Mouse (Mus musculus): ENCODE data around the gene Rufy2.

Gene Rufy2

GRCm38 (mm10) chr10:62980039-62980954 is at the start of gene Rufy2:
TSS of gene Rufy2 (plus strand) at chr10:62980223.
- peak; percentile 89 for DNase-seq (ENCODE audit: low read depth, low spot score)

- peak; percentile 29 for DNase-seq (ENCODE audit: low read depth, low spot score)
Measured at GRCm38 (mm10) chr10:62932381-62932780, 47.6 kb upstream of the Rufy2 start.

GRCm38 (mm10) chr10:62944975-62945580 is 34.9 kb upstream of the Rufy2 start:
- peak; percentile 66 for DNase-seq (ENCODE audit: low read depth, low spot score)

- peak; percentile 90 for DNase-seq (ENCODE audit: low read depth, low spot score)
Measured at GRCm38 (mm10) chr10:62946738-62947471, 33.1 kb upstream of the Rufy2 start, which contains the start of gene Dna2. TSS of gene Dna2 (plus strand) at chr10:62947026.

- peak; percentile 32 for DNase-seq (ENCODE audit: low read depth, low spot score)
Measured at GRCm38 (mm10) chr10:62948551-62948950, 31.5 kb upstream of the Rufy2 start.

GRCm38 (mm10) chr10:62963956-62964355 is 16.1 kb upstream of the Rufy2 start:
- no peak for DNase-seq (ENCODE audit: low read depth, low spot score)

GRCm38 (mm10) chr10:62965796-62966195 is 14.2 kb upstream of the Rufy2 start:
- DNase-seq (ENCODE audit: low read depth, low spot score), result peak; percentile 69

GRCm38 (mm10) chr10:62966291-62966690 is 13.7 kb upstream of the Rufy2 start:
- peak; percentile 91 for DNase-seq (ENCODE audit: low read depth, low spot score)

GRCm38 (mm10) chr10:62971821-62972220 is 8.2 kb upstream of the Rufy2 start:
- peak; percentile 78 for DNase-seq (ENCODE audit: low read depth, low spot score)

GRCm38 (mm10) chr10:62979667-62980038 is 370 bp upstream of the Rufy2 start:
- DNase-seq (ENCODE audit: low read depth, low spot score), result no peak

GRCm38 (mm10) chr10:62984072-62984471 is 4.0 kb downstream of the Rufy2 start:
- DNase-seq (ENCODE audit: low read depth, low spot score), result peak; percentile 79

- peak; percentile 88 for DNase-seq (ENCODE audit: low read depth, low spot score)
Measured at GRCm38 (mm10) chr10:62984495-62984894, 4.5 kb downstream of the Rufy2 start.

- DNase-seq (ENCODE audit: low read depth, low spot score), result peak; percentile 70
Measured at GRCm38 (mm10) chr10:62987341-62987740, 7.3 kb downstream of the Rufy2 start.

- DNase-seq (ENCODE audit: low read depth, low spot score), result no peak
Measured at GRCm38 (mm10) chr10:62990636-62991035, 10.6 kb downstream of the Rufy2 start.

- no peak for DNase-seq (ENCODE audit: low read depth, low spot score)
Measured at GRCm38 (mm10) chr10:62993991-62994390, 14.0 kb downstream of the Rufy2 start.

- DNase-seq (ENCODE audit: low read depth, low spot score), result no peak
Measured at GRCm38 (mm10) chr10:63000584-63000983, 20.6 kb downstream of the Rufy2 start.

GRCm38 (mm10) chr10:63003252-63003651 is 23.2 kb downstream of the Rufy2 start:
- DNase-seq (ENCODE audit: low read depth, low spot score), result no peak

GRCm38 (mm10) chr10:63004556-63004955 is 24.5 kb downstream of the Rufy2 start:
- DNase-seq (ENCODE audit: low read depth, low spot score), result no peak

- no peak for DNase-seq (ENCODE audit: low read depth, low spot score)
Measured at GRCm38 (mm10) chr10:63008193-63008592, 28.2 kb downstream of the Rufy2 start.

- no peak for DNase-seq (ENCODE audit: low read depth, low spot score)
Measured at GRCm38 (mm10) chr10:63010268-63010667, 30.2 kb downstream of the Rufy2 start.

GRCm38 (mm10) chr10:63011556-63011955 is 31.5 kb downstream of the Rufy2 start:
- DNase-seq (ENCODE audit: low read depth, low spot score), result no peak

GRCm38 (mm10) chr10:63013476-63013875 is 33.5 kb downstream of the Rufy2 start:
- DNase-seq (ENCODE audit: low read depth, low spot score), result no peak
